Mouse (Mus musculus) cerebellum, adult 2 months (tissue): ENCODE measurements around the gene Arsg.

ENCODE experiments used
- CTCF ChIP-seq: fragments of 200-500 bp; IDR thresholded peaks from 2 replicates; pipeline ENCODE4 v1.5.1; 2011; ENCODE audit warnings: low read depth, mild to moderate bottlenecking, control low read depth, low read length, moderate library complexity, borderline replicate concordance; ENCODE audit not compliant: insufficient read depth
- POLR2A ChIP-seq: fragments of 200-500 bp; IDR thresholded peaks from 2 replicates; pipeline ENCODE4 v1.6.1; 2011; ENCODE audit warnings: low read length, control low read depth, borderline replicate concordance; ENCODE audit not compliant: insufficient read depth

GRCm38 (mm10) chr11:109574604-109575003, 101.4 kb downstream of the Arsg start:
- TF ChIP-seq POLR2A (no peak), CTCF (no peak)
